Mouse (Mus musculus) lung, postnatal 0 days (tissue): ENCODE measurements around the gene Jph3.

Source experiments
- CTCF ChIP-seq: IDR thresholded peaks from 2 replicates; pipeline ENCODE4 v1.5.1; 2016; ENCODE audit warnings: antibody characterized with exemption, mild to moderate bottlenecking
- EP300 ChIP-seq: IDR thresholded peaks from 2 replicates; pipeline ENCODE4 v1.6.1; 2016; ENCODE audit warnings: antibody characterized with exemption, mild to moderate bottlenecking, control low read depth

- TF ChIP-seq EP300: no peak
- no peak for TF ChIP-seq CTCF
These were observed 11.3 kb downstream of the Jph3 start for GRCm38 (mm10) chr8:121740721-121741120.
